In genomic region chr15:99969765-99970164, GRCm38 (mm10) we compare ENCODE assay signal across 8 mouse cellular contexts. TPM values are rescaled to one million over a fixed set of nuclear protein-coding genes. Genes with fewer than 3 reads are reported as not detected.
DNase-seq lines count a peak whose midpoint lies in the region; ATAC-seq and TF ChIP-seq lines count a peak whose summit lies in the region.
"Not testable (repeated sequence)": the region's sequence is repeated elsewhere in the genome, so short reads cannot be mapped to it uniquely, and the experiment has no call there.

Larp4 (plus strand) TSS chr15:99970065.

- peaks cover 11% of the 10 kb centered on the region; the same call in 1 of the 2 replicates for H3K79me2 ChIP-seq in liver, adult 2 months (ENCODE audit: control insufficient read depth, insufficient read depth, low read length)

- 88% methylated on average over 6 of the region's 6 CpGs for WGBS in hindbrain, embryonic 10.5 days
- 85% methylated on average over 6 of the region's 6 CpGs for WGBS in liver, adult 2 months
- 94% methylated on average over 6 of the region's 6 CpGs for WGBS in midbrain, embryonic 13.5 days

- not testable (repeated sequence) for H3K27ac ChIP-seq in embryonic fibroblast, embryonic 13.5 days (ENCODE audit: insufficient read depth, low read length); hindbrain, embryonic 10.5 days; liver, adult 2 months (replicated peaks; ENCODE audit: insufficient read depth, low read depth, low read length); midbrain, embryonic 13.5 days
- peak within 1 kb of the TSS; percentile 1; the same call in 1 of the 2 replicates for H3K27ac ChIP-seq in layer of hippocampus, adult 2 months

- not testable (repeated sequence) for ATAC-seq in midbrain, embryonic 13.5 days

- not testable (repeated sequence) for H3K9ac ChIP-seq in liver, adult 2 months (ENCODE audit: low read depth, low read length); midbrain, embryonic 13.5 days (replicated peaks)

- TF ChIP-seq POLR2A in embryonic fibroblast, embryonic 13.5 days (IDR thresholded peaks at IDR 0.05; ENCODE audit: low read depth, low read length); liver, adult 2 months (IDR thresholded peaks at IDR 0.05; ENCODE audit: extremely low read depth, insufficient read depth, low read length): not testable (repeated sequence)

- not testable (repeated sequence) for H3K4me2 ChIP-seq in midbrain, embryonic 13.5 days (replicated peaks)

- H3K9me3 ChIP-seq in hindbrain, embryonic 10.5 days; midbrain, embryonic 13.5 days: not testable (repeated sequence)

- not testable (repeated sequence) for TF ChIP-seq CTCF in embryonic fibroblast, embryonic 13.5 days (IDR thresholded peaks at IDR 0.05; ENCODE audit: borderline replicate concordance, insufficient read depth, low read length); layer of hippocampus, adult 2 months (conservative IDR thresholded peaks at IDR 0.05); liver, adult 2 months (IDR thresholded peaks at IDR 0.05; ENCODE audit: low read depth, low read length)

- H3K27me3 ChIP-seq in hindbrain, embryonic 10.5 days (ENCODE audit: insufficient read depth, poor library complexity, severe bottlenecking); liver, adult 2 months (ENCODE audit: control insufficient read depth, insufficient read depth, low read length); midbrain, embryonic 13.5 days: not testable (repeated sequence)

- H3K4me3 ChIP-seq in embryonic fibroblast, embryonic 13.5 days (ENCODE audit: insufficient read depth, low read length); hindbrain, embryonic 10.5 days; layer of hippocampus, adult 2 months; liver, adult 2 months (ENCODE audit: insufficient read depth, low read depth, low read length); midbrain, embryonic 13.5 days (replicated peaks): not testable (repeated sequence)

- H3K36me3 ChIP-seq in hindbrain, embryonic 10.5 days; liver, adult 2 months (ENCODE audit: control insufficient read depth, insufficient read depth, low read length); midbrain, embryonic 13.5 days: not testable (repeated sequence)

- H3K4me1 ChIP-seq in embryonic fibroblast, embryonic 13.5 days (ENCODE audit: control insufficient read depth, insufficient read depth, low read length); liver, adult 2 months (ENCODE audit: control insufficient read depth, insufficient read depth, low read length); midbrain, embryonic 13.5 days (replicated peaks): not testable (repeated sequence)
- H3K4me1 ChIP-seq in hindbrain, embryonic 10.5 days (replicated peaks): peaks cover 12% of the 10 kb centered on the region

- DNase-seq in adrenal gland, adult 2 months; gonadal fat pad, adult 2 months (ENCODE audit: low read depth); hindbrain, embryonic 10.5 days (ENCODE audit: low spot score); layer of hippocampus, adult 2 months (ENCODE audit: low spot score in 2 of 2); liver, adult 2 months (ENCODE audit: extremely low read depth, low read depth, low spot score): not testable (repeated sequence)
- DNase-seq in testis, postnatal 10 days (ENCODE audit: low spot score): peak; percentile 20

RNA-seq across cellular contexts. Expression of gene Larp4, which starts in this region (rescaled TPM):
- 100 to 1,000 TPM in 1 of 2 experiments, 10 to 100 TPM in 1; 61.9 to 101 TPM for total RNA-seq in adrenal gland, adult 2 months (2021)
- polyA plus RNA-seq in adrenal gland, adult 2 months (2012; rRNA removed): 26.4 and 33.6 TPM in 2 replicates
- 50.3 and 61.0 TPM in 2 replicates for polyA plus RNA-seq in embryonic fibroblast, embryonic 13.5 days (2011; ENCODE audit: insufficient read length, low read depth, missing spikeins)
- 66.3 and 78.5 TPM in 2 replicates for polyA plus RNA-seq in gonadal fat pad, adult 2 months (2012; rRNA removed)
- 25.8 and 35.2 TPM in 2 replicates for polyA plus RNA-seq in hindbrain, embryonic 10.5 days (2016; fragmentation: Nextera tagmentation; extraction: Ambion mirVana)
- total RNA-seq in layer of hippocampus, adult 2 months (2021): 10 to 100 TPM; 42.5 to 50.1 TPM
- total RNA-seq in liver, adult 2 months (2014; rRNA removed): 40.5 and 48.3 TPM in 2 replicates
- 26.5 and 32.7 TPM in 2 replicates for polyA plus RNA-seq in liver, adult 2 months (2012; rRNA removed)
- polyA plus RNA-seq in midbrain, embryonic 13.5 days (2015; fragmentation: Nextera tagmentation; extraction: Ambion mirVana): 25.1 and 27.1 TPM in 2 replicates
